Mouse (Mus musculus) kidney, embryonic 14.5 days (tissue): ENCODE data around the gene Ndrg4. TPM values are rescaled to one million over a fixed set of nuclear protein-coding genes. Genes with fewer than 3 reads are reported as not detected.

Source experiments
- ATAC-seq: fragments of 200-750 bp; cut with Nextera tagmentation; 2 replicates; pipeline ENCODE4 v1.8.0; 2017; ENCODE audit warnings: moderate number of reproducible peaks, mild to moderate bottlenecking, moderate TSS enrichment, moderate library complexity; ENCODE audit not compliant: low FRiP score, low TSS enrichment
- H3K27ac ChIP-seq: fragments of 300-500 bp; sonication (generic); 2 replicates; pipeline ENCODE4 v1.5.1; 2014; ENCODE audit warnings: low read depth, mild to moderate bottlenecking, low read length, moderate library complexity, mixed read lengths
- H3K27me3 ChIP-seq: fragments of 300-500 bp; sonication (generic); 2 replicates; pipeline ENCODE4 v1.6.1; 2014; ENCODE audit warnings: mild to moderate bottlenecking, low read length; ENCODE audit not compliant: control insufficient read depth, insufficient read depth
- H3K36me3 ChIP-seq: fragments of 300-500 bp; sonication (generic); 2 replicates; pipeline ENCODE4 v1.6.1; 2014; ENCODE audit warnings: low read length, mixed read lengths; ENCODE audit not compliant: control insufficient read depth, insufficient read depth
- H3K4me1 ChIP-seq: fragments of 300-500 bp; sonication (generic); 2 replicates; pipeline ENCODE4 v1.6.1; 2014; ENCODE audit warnings: low read length, mixed read lengths; ENCODE audit not compliant: control insufficient read depth, insufficient read depth
- H3K4me2 ChIP-seq: fragments of 300-500 bp; sonication (generic); replicated peaks from 2 replicates; pipeline ENCODE4 v1.6.1; 2014; ENCODE audit warnings: low read depth, mild to moderate bottlenecking, low read length
- H3K4me3 ChIP-seq: fragments of 300-500 bp; sonication (generic); 2 replicates; pipeline ENCODE4 v1.5.1; 2014; ENCODE audit warnings: mild to moderate bottlenecking, low read length
- H3K9ac ChIP-seq: fragments of 300-500 bp; sonication (generic); 2 replicates; pipeline ENCODE4 v1.6.1; 2014; ENCODE audit warnings: low read depth, mild to moderate bottlenecking, low read length, moderate library complexity
- H3K9me3 ChIP-seq: fragments of 300-500 bp; sonication (generic); 2 replicates; pipeline ENCODE4 v1.6.1; 2016; ENCODE audit warnings: low read length; ENCODE audit not compliant: control insufficient read depth
- whole genome bisulfite sequencing: fragments of 180-500 bp; shearing (Covaris S2); extraction: QIAGEN DNeasy Blood & Tissue Kit; methylation state at CpG from one replicate; pipeline ENCODE4 v1.1.7; 2014; 5-methylcytosine and 5-hydroxymethylcytosine counted together
- polyA plus RNA-seq: library from polyadenylated mRNA; unstranded; fragments of >200 nt; fragmentation: Nextera tagmentation; extraction: Ambion mirVana; gene quantifications from 2 replicates; pipeline ENCODE4 v1.2.1, GENCODE M21; 2014

Ndrg4 gene
- polyA plus RNA-seq, 1 experiment from 2014 or later = 11.4 TPM

DNA sequence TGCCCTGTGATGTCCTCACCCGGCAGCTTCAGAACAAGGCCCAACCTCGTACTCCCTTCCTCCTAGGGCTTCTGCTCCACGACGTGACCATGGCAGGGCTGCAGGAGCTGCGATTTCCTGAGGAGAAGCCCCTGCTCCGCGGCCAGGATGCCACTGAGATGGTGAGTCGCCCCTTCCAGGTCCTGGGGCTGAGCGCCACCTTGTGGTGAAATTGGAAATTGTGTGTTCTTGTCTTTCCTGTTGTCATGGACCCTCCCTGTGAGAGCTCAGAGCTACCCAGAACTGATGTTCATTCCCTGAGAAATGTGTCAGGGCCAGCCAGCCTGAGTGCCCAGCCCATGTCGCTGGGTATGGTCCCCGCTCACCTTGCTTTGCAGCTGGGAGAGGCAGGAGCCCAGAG is 20.3 kb downstream of the Ndrg4 start:
- Histone ChIP-seq H3K27me3 (peaks cover 21% of the 10 kb centered on the region), H3K4me3 (no peak overlapping the region), H3K9me3 (no peaks in the 10 kb centered on the region), H3K36me3 (no peaks in the 10 kb centered on the region), H3K27ac (no peak overlapping the region), H3K9ac (no peak overlapping the region), H3K4me1 (no peaks in the 10 kb centered on the region), H3K4me2 (0 out of 2 replicates have a peak overlapping the region, but pooled peaks have one; percentile 21)
- ATAC-seq = peak; percentile 78
- 4% methylated on average over 11 of the region's 11 CpGs for WGBS

DNA sequence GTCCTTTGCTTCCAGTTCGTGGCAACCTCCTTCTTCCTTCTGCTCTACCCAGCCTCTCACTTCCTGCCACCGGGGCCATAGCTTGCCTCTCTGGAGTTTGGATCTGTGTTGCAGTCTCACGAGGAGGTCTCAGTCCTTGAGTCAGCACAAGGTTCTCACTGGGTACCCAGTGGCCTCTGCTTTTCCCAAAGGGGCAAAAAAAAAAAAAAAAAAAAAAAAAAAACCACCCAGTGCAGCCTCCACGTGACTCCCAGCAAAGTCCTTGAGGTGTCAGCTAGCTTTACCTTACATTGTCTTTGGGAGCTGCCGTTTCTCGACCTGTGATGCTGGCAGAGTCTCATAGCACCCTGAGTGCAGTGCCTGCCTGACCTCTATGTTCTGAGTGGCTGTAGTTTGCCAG is 21.4 kb downstream of the Ndrg4 start:
- H3K9ac ChIP-seq = no peak overlapping the region
- H3K4me1 ChIP-seq = 0 out of 2 replicates have a peak, but pooled peaks cover 3% of the 10 kb centered on the region
- H3K9me3 ChIP-seq = no peaks in the 10 kb centered on the region
- H3K4me3 ChIP-seq = no peak overlapping the region
- no peak overlapping the region for H3K4me2 ChIP-seq
- peaks cover 21% of the 10 kb centered on the region for H3K27me3 ChIP-seq
- H3K36me3 ChIP-seq = no peaks in the 10 kb centered on the region
- 37% methylated on average over 6 of the region's 6 CpGs for whole genome bisulfite sequencing
- H3K27ac ChIP-seq = no peak overlapping the region
- no peak for ATAC-seq

DNA sequence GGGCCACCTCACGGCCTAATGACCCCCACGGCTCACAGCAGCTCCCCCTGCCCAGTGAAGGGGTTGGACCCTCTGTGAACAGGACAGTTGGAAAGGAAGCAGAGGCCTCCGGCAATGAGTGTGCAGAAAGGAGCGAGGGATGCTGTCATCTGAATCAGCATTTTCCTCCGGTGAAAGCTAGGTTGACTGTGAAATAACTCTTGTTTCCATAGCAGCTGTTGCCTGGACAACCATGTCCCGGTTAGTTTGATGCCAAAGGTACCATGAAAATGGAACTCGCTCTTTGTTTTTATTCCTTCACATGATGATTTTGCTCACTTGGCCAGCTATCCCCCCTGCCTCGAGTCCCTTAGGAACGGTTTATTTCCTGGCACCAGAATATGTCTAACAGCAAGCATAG is 23.5 kb downstream of the Ndrg4 start:
- no peak for ATAC-seq
- Histone ChIP-seq H3K9ac (no peak overlapping the region), H3K4me1 (peaks cover 8% of the 10 kb centered on the region; the same call in 1 of the 2 replicates), H3K27ac (no peak overlapping the region), H3K4me3 (no peak overlapping the region), H3K36me3 (no peaks in the 10 kb centered on the region), H3K9me3 (no peaks in the 10 kb centered on the region), H3K4me2 (no peak overlapping the region), H3K27me3 (peaks cover 11% of the 10 kb centered on the region)
- WGBS = 65% methylated on average over 9 of the region's 9 CpGs

DNA sequence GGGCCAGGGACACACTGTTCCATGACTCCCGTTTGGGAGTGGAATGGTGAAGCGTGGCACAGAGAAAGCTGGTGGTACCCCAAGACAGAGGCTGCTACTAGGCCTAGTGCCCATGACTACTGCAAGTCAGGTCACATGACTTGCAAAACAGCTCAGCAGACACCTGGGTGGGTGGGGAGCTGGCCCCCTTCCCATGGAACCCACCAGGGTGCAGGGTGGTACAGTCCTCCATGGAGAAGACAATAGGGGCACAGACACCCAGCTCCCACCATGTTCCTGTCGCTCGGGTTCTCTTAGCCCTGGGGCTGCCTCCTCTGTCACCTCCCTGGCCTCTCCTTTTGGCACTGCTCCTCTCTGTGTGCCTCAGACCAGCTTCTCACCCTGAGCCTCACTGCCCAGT is 25.0 kb downstream of the Ndrg4 start:
- Histone ChIP-seq H3K9me3 (no peaks in the 10 kb centered on the region), H3K36me3 (no peaks in the 10 kb centered on the region), H3K4me3 (no peak overlapping the region), H3K4me2 (no peak overlapping the region), H3K4me1 (peaks cover 8% of the 10 kb centered on the region; the same call in 1 of the 2 replicates), H3K27ac (no peak overlapping the region), H3K9ac (no peak overlapping the region), H3K27me3 (0 out of 2 replicates have a peak, but pooled peaks cover 6% of the 10 kb centered on the region)
- ATAC-seq = no peak
- WGBS = 70% methylated on average over 4 of the region's 4 CpGs

DNA sequence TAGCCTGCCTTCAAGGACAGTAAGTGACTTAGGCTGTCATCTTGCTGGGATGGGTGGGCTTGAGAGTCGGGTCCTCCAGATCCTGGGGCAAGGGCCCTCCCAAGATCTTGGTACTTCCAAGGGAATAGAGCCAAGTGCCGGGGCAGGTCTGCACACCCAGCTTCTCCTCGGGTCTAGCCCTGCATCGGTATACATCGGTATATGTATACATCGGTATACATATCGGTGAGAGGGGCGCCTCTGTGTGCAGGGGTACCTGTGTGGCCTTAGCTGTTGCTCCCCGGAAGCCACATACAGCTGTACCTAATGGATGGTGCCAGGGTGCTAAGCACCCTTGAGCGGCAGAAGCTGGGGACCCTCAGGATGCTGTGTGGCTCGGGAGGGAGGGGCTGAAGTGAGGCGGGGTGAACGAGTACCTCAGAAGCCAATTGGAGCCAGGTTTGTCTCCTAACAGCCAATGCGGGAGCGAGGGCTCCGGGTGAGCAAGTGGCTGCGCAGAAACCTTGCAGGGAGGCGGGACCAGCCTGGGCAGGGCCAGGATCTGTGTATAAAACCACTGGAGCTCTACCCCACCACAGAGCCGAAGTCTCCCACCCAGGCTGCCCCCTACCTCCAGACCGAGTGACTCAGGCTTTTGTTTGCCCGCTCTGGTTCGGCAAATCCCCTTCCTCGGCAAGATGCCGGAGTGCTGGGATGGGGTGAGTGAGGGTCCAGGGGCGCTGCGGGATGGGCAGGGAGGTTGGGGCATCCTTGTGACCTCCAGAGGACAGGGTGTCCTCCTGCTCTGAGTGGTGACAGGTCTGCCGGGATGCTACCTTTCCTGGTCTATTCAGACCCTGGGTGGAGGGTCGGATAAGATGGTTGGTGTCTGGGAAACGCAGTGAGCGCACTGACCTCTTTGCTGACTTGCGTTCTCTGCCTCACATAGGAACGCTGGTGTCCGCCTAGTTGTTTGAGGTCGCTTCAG is 26.0 kb downstream of the Ndrg4 start:
- 4% methylated on average over 34 of the region's 34 CpGs for WGBS
- Histone ChIP-seq H3K27me3 (0 out of 2 replicates have a peak, but pooled peaks cover 1% of the 10 kb centered on the region), H3K4me2 (peak overlapping the region; percentile 98)

DNA sequence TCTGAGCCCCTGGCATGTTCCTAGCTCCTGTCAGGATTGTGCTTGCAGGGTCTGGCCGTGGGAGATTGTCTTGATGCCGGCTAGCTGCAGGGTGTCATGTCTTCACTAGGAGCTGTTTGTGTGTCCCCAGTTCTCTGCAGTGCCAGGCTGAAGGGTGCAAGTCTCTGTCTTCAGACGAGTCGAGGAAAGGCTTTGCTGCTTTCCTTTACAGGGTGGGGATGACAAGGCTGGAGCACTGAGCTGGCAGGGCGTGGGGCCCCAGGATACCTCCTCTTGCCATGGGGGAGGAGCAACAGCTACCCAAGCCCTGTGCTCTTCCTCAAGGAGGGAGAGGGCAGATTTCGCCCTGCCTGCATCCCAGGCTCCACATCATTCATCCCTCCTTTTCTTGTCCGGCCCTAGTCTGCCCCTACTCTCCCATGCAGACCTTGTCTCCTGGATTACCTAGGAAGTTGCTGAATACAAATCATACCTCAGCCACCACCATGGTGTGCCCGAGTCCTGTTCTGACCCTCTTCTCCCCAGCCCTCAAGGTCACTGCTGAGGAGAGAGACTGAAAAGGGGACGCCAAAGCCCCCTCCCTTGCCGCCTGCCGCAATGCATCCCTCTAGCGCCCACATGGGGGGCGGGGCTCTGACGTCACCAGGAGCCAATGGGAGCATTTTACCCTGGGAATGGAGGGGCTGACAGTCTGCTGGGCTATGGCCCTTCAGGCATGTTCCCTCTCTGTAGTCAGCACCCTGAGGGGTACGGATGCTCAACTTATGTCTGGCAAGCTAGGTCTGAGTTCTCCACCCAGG is 26.9 kb downstream of the Ndrg4 start:
- peak; percentile 28 for ATAC-seq
- H3K27ac ChIP-seq = no peak overlapping the region
- H3K9ac ChIP-seq = peak overlapping the region; percentile 60; the same call in 1 of the 2 replicates
- peak overlapping the region; percentile 63 for H3K4me3 ChIP-seq
- H3K36me3 ChIP-seq = no peaks in the 10 kb centered on the region
- peaks cover 8% of the 10 kb centered on the region; the same call in 1 of the 2 replicates for H3K4me1 ChIP-seq
- H3K4me2 ChIP-seq = peak overlapping the region; percentile 98
- H3K9me3 ChIP-seq = no peaks in the 10 kb centered on the region
- H3K27me3 ChIP-seq = no peaks in the 10 kb centered on the region
- 3% methylated on average over 15 of the region's 15 CpGs for WGBS

More for the DNA sequence above, 26.0 kb downstream of the Ndrg4 start:
- no peaks in the 10 kb centered on the region for H3K36me3 ChIP-seq
- ATAC-seq = peak; percentile 95
- H3K9ac ChIP-seq = peak overlapping the region; percentile 60; the same call in 1 of the 2 replicates
- H3K9me3 ChIP-seq = no peaks in the 10 kb centered on the region
- peaks cover 8% of the 10 kb centered on the region; the same call in 1 of the 2 replicates for H3K4me1 ChIP-seq
- H3K27ac ChIP-seq = no peak overlapping the region
- peak overlapping the region; percentile 63 for H3K4me3 ChIP-seq

DNA sequence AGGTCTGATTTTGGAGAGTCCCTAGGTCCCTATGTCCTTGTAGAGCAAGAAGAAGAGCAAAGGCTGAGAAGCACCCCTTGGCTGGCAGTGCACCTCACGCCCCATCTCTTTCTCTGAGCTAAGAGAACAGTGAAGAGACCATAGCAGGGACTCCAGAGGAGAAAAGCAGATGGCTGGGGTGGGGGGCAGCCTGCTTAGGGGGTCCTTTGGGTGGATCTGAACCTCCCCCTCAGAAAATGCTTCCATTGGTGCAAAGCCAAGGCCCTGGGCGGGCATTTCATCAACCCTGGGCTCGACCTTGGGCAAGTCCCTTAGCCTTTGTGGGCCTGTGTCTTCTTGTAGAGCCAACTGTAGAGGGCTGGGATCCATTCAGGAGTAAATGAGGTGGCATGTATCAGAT is 27.8 kb downstream of the Ndrg4 start:
- Histone ChIP-seq H3K9ac (no peak overlapping the region), H3K4me1 (peaks cover 8% of the 10 kb centered on the region; the same call in 1 of the 2 replicates), H3K4me2 (no peak overlapping the region), H3K4me3 (no peak overlapping the region), H3K27ac (no peak overlapping the region), H3K27me3 (no peaks in the 10 kb centered on the region), H3K36me3 (no peaks in the 10 kb centered on the region), H3K9me3 (no peaks in the 10 kb centered on the region)
- WGBS = 91% methylated on average over 3 of the region's 3 CpGs
- no peak for ATAC-seq

DNA sequence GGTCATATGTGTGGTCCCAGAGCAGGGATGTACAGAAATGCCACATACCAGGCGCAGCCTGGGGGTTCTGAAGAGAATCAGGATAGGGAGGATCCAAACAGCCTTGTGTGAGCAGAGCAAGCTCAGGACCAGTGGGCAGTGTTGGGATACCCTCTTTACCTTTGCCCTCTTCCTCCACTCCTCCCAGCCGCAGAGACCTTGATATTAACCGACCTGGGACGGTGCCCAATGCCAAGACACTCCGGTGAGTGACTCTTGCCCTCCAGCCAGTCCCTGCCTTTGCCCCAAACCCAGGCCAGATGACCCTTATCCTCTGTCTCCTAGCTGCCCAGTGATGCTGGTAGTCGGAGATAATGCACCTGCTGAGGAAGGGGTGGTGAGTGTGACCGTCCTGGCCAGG is 32.8 kb downstream of the Ndrg4 start:
- Histone ChIP-seq H3K9me3 (no peaks in the 10 kb centered on the region), H3K9ac (no peak overlapping the region), H3K4me2 (no peak overlapping the region), H3K36me3 (no peaks in the 10 kb centered on the region), H3K27ac (no peak overlapping the region), H3K27me3 (no peaks in the 10 kb centered on the region), H3K4me3 (no peak overlapping the region), H3K4me1 (no peaks in the 10 kb centered on the region)
- ATAC-seq = no peak
- 78% methylated on average over 7 of the region's 7 CpGs for WGBS
